Mouse (Mus musculus) cerebellum, adult 11-12 months (tissue): ENCODE data around the gene Tst.
A peak's percentile ranks its signal among the peaks of the same experiment; 100 is the strongest.

Experiments used
- DNase-seq: peaks from one replicate; pipeline ENCODE4 v3.0.0; 2022

The Tst gene

GRCm38 (mm10) chr15:78384220-78385116 lies 21.2 kb downstream of the Tst start:
- DNase-seq = no peak

- DNase-seq = peak; percentile 42
Observed at GRCm38 (mm10) chr15:78383450-78384219, 22.1 kb downstream of the Tst start.

GRCm38 (mm10) chr15:78382115-78382514 lies 23.6 kb downstream of the Tst start:
- DNase-seq = no peak

DNA sequence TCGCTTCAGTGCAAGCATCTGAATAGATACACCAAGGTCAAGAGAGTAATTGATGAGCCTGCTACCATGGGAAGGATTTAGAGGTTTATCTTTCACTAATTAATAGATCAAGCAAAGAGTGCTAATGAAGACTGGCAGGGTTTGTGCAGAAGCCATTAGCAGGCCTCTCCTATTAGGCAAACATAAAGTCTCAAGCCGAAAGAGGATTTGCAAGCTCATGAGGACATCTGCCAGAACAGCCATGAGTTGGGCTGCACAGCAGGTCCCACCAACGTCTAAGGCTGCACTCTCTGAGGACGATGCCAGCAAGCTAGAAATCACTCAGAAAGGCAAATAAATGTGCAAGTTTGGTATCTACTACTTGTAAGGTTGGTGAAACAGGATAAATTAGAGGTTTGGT lies 25.0 kb downstream of the Tst start:
- DNase-seq = no peak

DNA sequence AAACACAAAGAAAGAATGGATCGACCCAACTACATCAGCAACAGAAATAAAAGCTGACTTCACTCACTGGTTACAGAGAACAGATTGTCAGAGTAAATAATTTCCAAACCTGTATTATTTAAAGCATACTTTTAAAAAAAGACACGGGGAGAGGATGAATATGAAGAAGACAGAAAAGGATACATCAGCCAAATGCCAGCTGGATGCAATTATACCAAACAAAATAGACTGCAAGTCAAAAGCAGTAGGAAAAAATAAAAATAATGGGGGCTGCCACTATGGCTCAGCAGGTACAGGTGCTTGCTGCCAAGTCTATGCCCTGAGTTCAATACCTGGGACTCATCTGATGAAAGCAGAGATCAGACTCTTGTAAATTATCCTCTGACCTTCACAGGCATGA lies 25.5 kb downstream of the Tst start:
- no peak for DNase-seq

DNA sequence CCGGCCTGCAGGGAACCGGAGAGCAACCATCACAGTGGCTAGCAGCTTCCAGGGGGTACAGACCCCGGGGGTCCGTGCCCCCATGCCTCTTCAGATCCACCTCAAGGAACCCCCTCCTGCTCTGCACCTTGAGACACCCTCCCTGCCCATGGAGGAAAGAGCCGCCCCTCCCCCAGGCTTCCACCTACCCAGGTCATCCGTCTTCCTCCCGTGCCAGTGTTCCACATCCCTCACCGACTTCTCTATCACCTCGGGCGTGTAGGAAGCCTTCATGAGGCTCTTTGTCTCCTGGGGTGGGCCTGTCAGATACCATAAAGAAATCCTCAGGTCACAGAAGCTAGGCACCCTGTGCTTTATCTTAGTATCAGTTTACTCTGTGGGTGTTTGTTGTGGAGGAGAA lies 27.2 kb downstream of the Tst start:
- DNase-seq = no peak

- DNase-seq = no peak
Observed at GRCm38 (mm10) chr15:78377859-78378258, 27.8 kb downstream of the Tst start.

GRCm38 (mm10) chr15:78374204-78374603 lies 31.5 kb downstream of the Tst start:
- no peak for DNase-seq

DNA sequence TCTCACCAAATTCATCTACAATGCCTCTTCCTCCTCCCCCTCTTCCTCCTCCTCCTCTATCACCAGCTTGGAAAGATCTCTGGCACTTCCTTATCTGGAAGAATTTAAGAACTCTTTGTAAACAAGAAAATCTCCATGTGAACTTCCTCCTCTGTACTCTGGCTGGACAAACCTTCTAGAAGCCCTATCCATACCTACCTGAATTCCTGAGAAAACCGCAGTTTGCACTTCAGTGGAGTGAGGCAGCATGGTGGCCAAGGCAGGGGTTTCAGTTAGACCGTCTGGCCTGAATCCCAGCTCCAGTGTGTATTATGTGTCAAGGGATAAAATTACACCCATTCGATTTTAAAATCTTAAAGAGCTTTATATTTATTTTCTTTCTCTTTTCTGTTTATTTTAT lies 32.9 kb downstream of the Tst start:
- DNase-seq = no peak

DNA sequence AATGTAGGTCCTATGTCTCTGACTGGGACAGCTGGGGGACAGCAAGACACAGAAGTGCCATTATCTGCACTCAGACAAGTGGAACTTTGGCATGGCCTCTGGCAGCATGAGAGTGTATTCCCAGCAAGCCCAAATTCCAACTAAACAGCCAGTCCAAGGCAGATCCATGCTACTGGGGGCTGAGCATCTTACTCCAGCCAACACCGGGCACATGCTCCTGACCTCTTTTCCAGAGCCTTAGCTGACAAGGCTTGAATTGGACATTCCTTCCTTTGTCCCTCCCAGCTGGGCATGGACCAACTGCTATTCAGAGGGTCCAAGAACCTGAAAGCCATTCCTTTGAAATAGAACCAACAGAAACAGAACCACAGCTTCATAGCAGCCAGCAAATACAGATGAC lies 36.1 kb downstream of the Tst start:
- DNase-seq = peak; percentile 31

DNA sequence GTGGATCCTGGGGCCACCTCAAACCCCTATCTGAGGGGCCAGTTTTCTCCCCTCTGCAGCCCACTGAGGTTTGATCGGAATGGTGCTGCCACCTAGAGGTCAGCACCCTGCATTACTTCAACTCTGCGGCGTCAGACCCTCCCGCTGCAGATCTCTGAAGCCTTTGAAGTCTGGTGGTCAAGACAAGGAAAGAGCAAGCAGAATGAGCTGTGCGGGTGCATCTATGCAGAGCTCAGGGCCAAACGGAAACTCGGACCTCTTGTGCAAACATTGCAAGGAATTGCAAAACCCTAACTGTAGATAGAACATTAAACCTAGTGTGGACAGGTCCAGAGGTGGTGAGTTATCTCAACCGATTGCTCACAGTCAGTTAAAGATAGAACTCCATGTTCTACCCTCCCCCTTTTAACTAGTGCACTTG lies 36.8 kb downstream of the Tst start:
- no peak for DNase-seq

GRCm38 (mm10) chr15:78367811-78368210 lies 37.9 kb downstream of the Tst start:
- DNase-seq = no peak

- no peak for DNase-seq
Observed at GRCm38 (mm10) chr15:78366875-78367274, 38.8 kb downstream of the Tst start.

GRCm38 (mm10) chr15:78365916-78366315 lies 39.8 kb downstream of the Tst start:
- DNase-seq = no peak

DNA sequence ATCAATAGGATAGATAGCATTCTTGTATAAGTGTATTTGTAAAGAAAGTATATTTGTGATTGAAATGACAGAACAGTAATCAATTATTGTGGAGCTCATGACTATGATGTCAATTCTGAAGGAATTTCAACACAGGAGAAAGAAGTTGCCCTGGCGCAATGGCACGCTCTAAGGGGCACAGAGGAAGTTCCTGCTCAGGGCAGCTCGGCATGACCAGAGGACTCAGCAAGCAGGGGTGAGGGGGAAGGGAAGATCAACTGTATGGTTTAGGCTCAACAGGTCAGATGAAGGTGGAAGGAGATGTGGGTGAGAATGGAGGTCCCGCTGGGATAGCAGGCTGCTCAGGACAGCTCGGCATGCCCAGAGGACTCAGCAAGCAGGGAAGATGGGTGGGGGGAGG lies 50.2 kb downstream of the Tst start:
- no peak for DNase-seq

- no peak for DNase-seq
Observed at GRCm38 (mm10) chr15:78354958-78355357, 50.7 kb downstream of the Tst start.

DNA sequence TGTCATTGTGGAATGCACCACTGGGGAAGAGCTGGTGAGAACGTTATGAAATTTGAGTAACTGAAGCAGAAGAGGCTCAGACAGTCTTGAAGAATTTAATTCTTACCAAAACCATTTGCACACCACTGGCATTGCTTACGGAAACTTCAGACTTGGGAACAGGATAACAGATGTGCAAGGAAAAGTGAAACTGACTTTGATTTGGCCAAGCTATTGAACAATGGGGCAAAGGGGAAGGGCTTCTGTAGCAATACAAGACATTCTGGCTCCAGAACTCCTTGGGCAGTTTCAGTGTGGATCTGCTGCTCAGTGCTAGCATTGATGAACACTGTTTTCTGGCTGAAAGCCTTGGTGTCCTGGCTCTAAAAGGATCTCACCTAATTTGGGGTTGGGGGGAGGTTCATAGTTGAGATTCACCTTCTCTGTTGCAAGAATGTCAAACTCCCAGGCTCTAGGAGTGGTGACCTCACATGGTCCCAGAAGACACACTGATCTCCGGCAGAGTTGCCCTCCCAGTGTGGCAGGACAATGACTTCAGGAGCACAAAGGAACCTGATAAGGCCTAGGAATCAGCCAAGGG lies 54.0 kb downstream of the Tst start:
- DNase-seq = no peak
